Mouse (Mus musculus) small intestine, adult 2 months (tissue): Measurements from ENCODE around the gene Hook2. TPM values are rescaled to one million over a fixed set of nuclear protein-coding genes. Genes with fewer than 3 reads are reported as not detected.

ENCODE experiments used
- H3K27ac ChIP-seq: fragments of 200-500 bp; 2 replicates; pipeline ENCODE4 v1.5.1; 2012; ENCODE audit warnings: low read depth, low read length, control low read depth, inconsistent platforms; ENCODE audit not compliant: insufficient read depth
- H3K27me3 ChIP-seq: fragments of 200-500 bp; 2 replicates; pipeline ENCODE4 v1.6.1; 2012; ENCODE audit warnings: mild to moderate bottlenecking, moderate library complexity, low read length, inconsistent platforms; ENCODE audit not compliant: control insufficient read depth, insufficient read depth
- H3K36me3 ChIP-seq: fragments of 200-500 bp; 2 replicates; pipeline ENCODE4 v1.6.1; 2012; ENCODE audit warnings: mild to moderate bottlenecking, low read length, control low read depth, inconsistent platforms; ENCODE audit not compliant: control insufficient read depth, insufficient read depth
- H3K4me1 ChIP-seq: fragments of 200-500 bp; 2 replicates; pipeline ENCODE4 v1.6.1; 2012; ENCODE audit warnings: low read length, inconsistent platforms, mixed read lengths; ENCODE audit not compliant: control insufficient read depth, insufficient read depth, insufficient read length
- H3K4me3 ChIP-seq: fragments of 200-500 bp; 2 replicates; pipeline ENCODE4 v1.5.1; 2012; ENCODE audit warnings: low read depth, mild to moderate bottlenecking, control low read depth, inconsistent platforms, low read length, moderate library complexity
- CTCF ChIP-seq: fragments of 200-500 bp; IDR thresholded peaks from 2 replicates; pipeline ENCODE4 v1.5.1; 2012; ENCODE audit warnings: low read depth, mild to moderate bottlenecking, control low read depth, inconsistent platforms, low read length, moderate library complexity, mixed read lengths; ENCODE audit not compliant: insufficient replicate concordance, insufficient read length; ENCODE audit errors: extremely low read depth
- POLR2A ChIP-seq: fragments of 200-500 bp; IDR thresholded peaks from 2 replicates; pipeline ENCODE4 v1.6.1; 2012; ENCODE audit warnings: low read depth, mild to moderate bottlenecking, control low read depth, inconsistent platforms, low read length, moderate library complexity
- WGBS: fragments of 180-500 bp; shearing (Covaris S2); methylation state at CpG from one replicate; pipeline ENCODE4 v1.1.7; 2018; 5-methylcytosine and 5-hydroxymethylcytosine counted together
- polyA plus RNA-seq: library from polyadenylated mRNA; depleted of rRNA; stranded (reverse); fragments of >200 nt; gene quantifications from 2 replicates; pipeline ENCODE4 v1.2.3, GENCODE M21; 2012

Gene Hook2
- polyA plus RNA-seq, 1 experiment = 56.9 TPM

- peaks cover 8% of the 10 kb centered on the region for H3K4me1 ChIP-seq
- WGBS = 14% methylated on average over 19 of the region's 19 CpGs
- peaks cover 31% of the 10 kb centered on the region for H3K36me3 ChIP-seq
- peak overlapping the region; percentile 37; the same call in 1 of the 2 replicates for H3K27ac ChIP-seq
- H3K27me3 ChIP-seq = no peaks in the 10 kb centered on the region
- peak overlapping the region; percentile 35 for H3K4me3 ChIP-seq
- TF ChIP-seq CTCF = peak; percentile 95
- TF ChIP-seq POLR2A = no peak
Observed at GRCm38 (mm10) chr8:84997649-84998295, 7.4 kb downstream of the Hook2 start.

GRCm38 (mm10) chr8:85007686-85008085, 17.3 kb downstream of the Hook2 start:
- TF ChIP-seq POLR2A = no peak
- peak; percentile 51; the same call in 1 of the 2 replicates for TF ChIP-seq CTCF
- 20% methylated on average over 25 of the region's 25 CpGs for WGBS
- Histone ChIP-seq H3K27ac (no peak overlapping the region), H3K4me3 (no peak overlapping the region), H3K36me3 (peaks cover 3% of the 10 kb centered on the region), H3K4me1 (no peaks in the 10 kb centered on the region), H3K27me3 (peaks cover 8% of the 10 kb centered on the region)

DNA sequence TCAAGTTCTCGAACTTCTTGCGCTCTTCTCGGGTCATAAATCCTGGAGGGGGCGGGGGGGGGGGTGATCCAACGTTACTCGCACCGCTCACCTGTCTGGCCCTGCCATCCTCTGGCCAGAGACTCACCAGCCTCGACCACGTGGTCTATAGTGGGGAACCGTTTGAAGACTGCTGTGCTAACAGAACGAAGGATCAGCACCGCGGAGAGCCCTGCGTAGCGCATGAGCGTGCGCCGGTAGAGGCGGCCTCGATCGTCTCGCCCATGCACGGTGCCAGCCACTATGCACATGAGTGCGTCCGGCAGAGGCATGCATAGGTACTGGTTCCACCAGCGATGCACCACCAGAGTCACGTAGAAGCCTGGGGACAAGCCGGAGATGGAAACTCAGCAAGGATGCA, 20.8 kb downstream of the Hook2 start:
- Histone ChIP-seq H3K27ac (no peak overlapping the region), H3K4me3 (no peak overlapping the region), H3K36me3 (no peaks in the 10 kb centered on the region), H3K27me3 (peaks cover 16% of the 10 kb centered on the region), H3K4me1 (peaks cover 3% of the 10 kb centered on the region; the same call in 1 of the 2 replicates)
- TF ChIP-seq POLR2A (no peak), CTCF (no peak)
- 10% methylated on average over 28 of the region's 28 CpGs for WGBS

DNA sequence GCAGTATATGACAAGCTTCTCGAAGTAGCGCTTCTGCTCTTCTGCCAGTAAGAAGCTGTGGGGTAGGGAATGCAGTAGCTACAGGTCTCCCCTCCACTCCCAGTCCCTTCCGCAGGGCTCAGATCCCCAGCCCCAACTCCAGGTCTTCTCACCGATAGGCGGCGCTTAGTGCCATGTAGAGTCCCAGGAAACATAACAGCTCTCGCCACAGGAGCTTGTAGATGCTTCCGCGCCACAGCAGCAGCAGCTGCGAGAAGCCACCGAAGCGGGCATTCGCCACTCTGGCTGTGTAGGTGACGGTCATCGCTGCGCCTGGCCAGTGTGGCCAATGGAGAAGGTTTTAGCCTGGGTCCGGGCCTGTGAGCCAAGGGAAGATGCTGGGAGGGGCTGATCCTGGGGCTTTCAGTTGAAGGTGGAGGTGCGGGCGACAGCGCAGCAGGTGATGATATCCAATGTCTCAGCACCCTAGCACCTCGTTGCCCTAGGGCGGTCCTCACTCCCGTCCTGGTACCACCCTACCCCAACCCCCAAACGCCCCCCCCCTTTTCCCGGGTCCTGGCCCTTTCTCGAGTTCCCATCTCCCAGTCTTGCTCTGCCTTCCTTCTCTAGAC, 22.9 kb downstream of the Hook2 start:
- Histone ChIP-seq H3K4me3 (peak overlapping the region; percentile 54), H3K27ac (no peak overlapping the region), H3K27me3 (peaks cover 16% of the 10 kb centered on the region), H3K4me1 (peaks cover 3% of the 10 kb centered on the region; the same call in 1 of the 2 replicates), H3K36me3 (peaks cover 2% of the 10 kb centered on the region)
- TF ChIP-seq POLR2A (no peak), CTCF (peak; percentile 58; the same call in 1 of the 2 replicates)
- WGBS = 6% methylated on average over 26 of the region's 26 CpGs

GRCm38 (mm10) chr8:85014431-85014830, 24.0 kb downstream of the Hook2 start, which contains the start of gene Best2:
Best2 (minus strand) TSS chr8:85014531.
- H3K36me3 ChIP-seq = peaks cover 12% of the 10 kb centered on the region
- TF ChIP-seq POLR2A = no peak
- no peak for TF ChIP-seq CTCF
- 63% methylated on average over 2 of the region's 2 CpGs for WGBS

DNA sequence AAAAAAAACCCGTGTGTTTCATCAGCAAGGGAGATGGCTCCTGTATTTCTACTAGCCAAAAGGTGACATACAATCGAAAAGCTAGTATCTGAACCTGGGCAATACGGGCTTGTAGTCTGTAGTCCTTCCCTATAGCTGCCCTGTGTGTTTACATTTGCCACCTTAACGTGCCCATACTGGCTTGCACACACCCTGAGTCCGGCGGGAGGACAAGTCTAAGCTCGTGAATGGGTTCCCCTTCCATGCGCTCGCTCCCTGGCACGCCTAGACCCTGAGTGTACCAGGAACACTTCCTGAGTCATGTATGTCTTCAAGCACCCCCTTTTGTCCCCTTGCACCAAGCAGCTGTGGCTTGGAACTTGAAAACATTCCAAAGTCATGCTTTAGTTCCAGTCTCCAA, 26.3 kb downstream of the Hook2 start:
- Histone ChIP-seq H3K27ac (no peak overlapping the region), H3K4me3 (no peak overlapping the region), H3K36me3 (peaks cover 31% of the 10 kb centered on the region), H3K27me3 (peaks cover 10% of the 10 kb centered on the region), H3K4me1 (peaks cover 3% of the 10 kb centered on the region; the same call in 1 of the 2 replicates)
- 50% methylated on average over 10 of the region's 10 CpGs for WGBS
- TF ChIP-seq CTCF (no peak), POLR2A (no peak)

More at GRCm38 (mm10) chr8:85014431-85014830, 24.0 kb downstream of the Hook2 start, which contains the start of gene Best2:
- peaks cover 16% of the 10 kb centered on the region for H3K27me3 ChIP-seq
- peak within 1 kb of the TSS; percentile 54 for H3K4me3 ChIP-seq
- H3K27ac ChIP-seq = no peak within 1 kb of the TSS
- peaks cover 3% of the 10 kb centered on the region; the same call in 1 of the 2 replicates for H3K4me1 ChIP-seq

DNA sequence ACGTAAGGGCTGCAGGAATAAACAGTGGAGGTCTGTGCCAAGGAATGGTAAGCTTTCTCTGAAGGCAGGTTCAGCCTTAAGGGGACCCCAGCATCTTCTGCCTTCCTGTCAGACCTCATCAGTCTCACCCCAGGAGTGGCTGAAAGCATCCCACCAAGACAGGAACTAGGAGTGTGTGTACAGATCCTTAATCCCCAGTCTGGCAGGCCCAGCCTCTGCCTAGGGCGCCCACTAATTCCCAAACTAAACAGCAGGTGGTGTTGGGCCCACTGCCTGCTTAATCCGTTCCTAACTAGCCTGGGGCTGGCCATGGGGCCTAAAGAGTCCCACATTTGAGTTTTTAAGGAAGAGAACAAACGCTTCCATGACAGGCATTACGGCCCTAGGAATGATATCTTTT, 26.8 kb downstream of the Hook2 start:
- TF ChIP-seq POLR2A (no peak), CTCF (no peak)
- Histone ChIP-seq H3K4me3 (no peak overlapping the region), H3K4me1 (peaks cover 3% of the 10 kb centered on the region; the same call in 1 of the 2 replicates), H3K27ac (no peak overlapping the region), H3K36me3 (peaks cover 32% of the 10 kb centered on the region), H3K27me3 (peaks cover 10% of the 10 kb centered on the region; the same call in 1 of the 2 replicates)
- WGBS = 71% methylated on average over 5 of the region's 5 CpGs
